Mouse (Mus musculus) ES-Bruce4 (cell line): ENCODE data around the gene Tent4b. TPM values are rescaled to one million over a fixed set of nuclear protein-coding genes. Genes with fewer than 3 reads are reported as not detected.
"Not testable (repeated sequence)": the region's sequence is repeated elsewhere in the genome, so short reads cannot be mapped to it uniquely, and the experiment has no call there.

ENCODE experiments used
- H3K27ac ChIP-seq: 2 replicates; pipeline ENCODE4 v1.5.1; 2012; ENCODE audit warnings: low read length, inconsistent platforms; ENCODE audit not compliant: insufficient read depth
- H3K27me3 ChIP-seq: 2 replicates; pipeline ENCODE4 v1.6.1; 2012; ENCODE audit warnings: mild to moderate bottlenecking, low read length, inconsistent platforms; ENCODE audit not compliant: control insufficient read depth, poor library complexity, insufficient read depth, severe bottlenecking
- H3K36me3 ChIP-seq: 2 replicates; pipeline ENCODE4 v1.6.1; 2012; ENCODE audit warnings: inconsistent platforms, mild to moderate bottlenecking, low read length, moderate library complexity; ENCODE audit not compliant: control insufficient read depth, poor library complexity, insufficient read depth, severe bottlenecking
- H3K4me1 ChIP-seq: one replicate; pipeline ENCODE4 v1.8.1; 2011; ENCODE audit warnings: low read length; ENCODE audit not compliant: control insufficient read depth, insufficient read depth
- H3K4me3 ChIP-seq: 2 replicates; pipeline ENCODE4 v1.5.1; 2011; ENCODE audit warnings: low read depth, mild to moderate bottlenecking, low read length
- H3K9ac ChIP-seq: 2 replicates; pipeline ENCODE4 v1.6.1; 2012; ENCODE audit warnings: low read depth, mild to moderate bottlenecking, inconsistent platforms; ENCODE audit not compliant: poor library complexity, severe bottlenecking
- H3K9me3 ChIP-seq: replicated peaks from 2 replicates; pipeline ENCODE4 v1.6.1; 2012; ENCODE audit warnings: mild to moderate bottlenecking, low read length, inconsistent platforms; ENCODE audit not compliant: control insufficient read depth, poor library complexity, insufficient read depth, severe bottlenecking
- CTCF ChIP-seq: IDR thresholded peaks from one replicate; pipeline ENCODE4 v1.8.1; 2011; ENCODE audit warnings: low read depth, low read length
- EP300 ChIP-seq: IDR thresholded peaks from 2 replicates; pipeline ENCODE4 v1.6.1; 2011; ENCODE audit warnings: low read depth, low read length; ENCODE audit not compliant: insufficient read depth
- POLR2A ChIP-seq: IDR thresholded peaks from one replicate; pipeline ENCODE4 v1.8.1; 2011; ENCODE audit warnings: low read length; ENCODE audit not compliant: insufficient read depth
- polyA plus RNA-seq: library from polyadenylated mRNA; stranded (reverse); fragments of >200 nt; gene quantifications from 2 replicates; pipeline ENCODE4 v1.2.4, GENCODE M21; 2011; ENCODE audit warnings: low read depth; ENCODE audit not compliant: missing spikeins, insufficient read depth, insufficient read length

Tent4b gene
- polyA plus RNA-seq, 1 experiment = 45.2 TPM

DNA sequence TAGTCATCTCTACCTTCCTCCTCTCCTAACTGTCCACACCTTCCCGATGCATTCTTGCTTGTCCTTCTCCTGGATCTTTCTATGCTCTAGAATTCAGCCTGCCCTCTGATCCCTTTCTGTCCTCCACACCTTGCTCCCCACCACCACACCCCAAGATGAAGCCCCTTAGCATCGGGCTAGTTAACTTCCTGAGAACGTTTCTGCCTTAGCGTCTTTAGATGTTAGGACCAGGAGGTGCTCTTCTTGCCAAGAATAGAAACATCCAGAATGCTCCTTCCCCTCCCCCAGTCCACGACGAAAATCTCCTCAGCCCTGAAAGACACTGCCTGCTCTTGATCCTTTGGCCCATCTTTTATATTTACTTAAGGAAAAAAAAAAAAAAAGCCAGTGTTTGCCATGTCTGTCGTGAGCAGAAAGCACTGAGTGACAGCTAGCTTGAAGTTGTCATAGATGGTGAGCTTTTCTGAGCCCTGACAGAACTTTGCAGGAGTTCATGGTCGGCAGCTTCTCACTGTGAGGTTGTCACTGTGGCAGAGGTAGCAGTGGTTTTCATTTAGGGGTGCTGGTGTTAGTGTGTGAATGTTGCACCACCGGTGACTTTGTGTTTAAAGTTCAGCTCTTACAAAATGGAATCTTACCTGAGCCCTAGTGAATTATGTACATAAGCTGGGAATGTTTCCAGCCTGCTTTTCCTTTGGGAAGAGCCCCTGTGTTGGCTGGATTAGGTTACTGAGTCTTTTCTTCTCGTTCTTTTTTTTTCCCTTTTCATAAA lies 1.9 kb downstream of the Tent4b start:
- no peak for TF ChIP-seq POLR2A
- Histone ChIP-seq H3K9ac (peak overlapping the region; percentile 98), H3K36me3 (peaks cover 14% of the 10 kb centered on the region), H3K27me3 (no peaks in the 10 kb centered on the region), H3K4me3 (peak overlapping the region; percentile 82), H3K4me1 (no peaks in the 10 kb centered on the region), H3K27ac (no peak overlapping the region), H3K9me3 (no peaks in the 10 kb centered on the region)

DNA sequence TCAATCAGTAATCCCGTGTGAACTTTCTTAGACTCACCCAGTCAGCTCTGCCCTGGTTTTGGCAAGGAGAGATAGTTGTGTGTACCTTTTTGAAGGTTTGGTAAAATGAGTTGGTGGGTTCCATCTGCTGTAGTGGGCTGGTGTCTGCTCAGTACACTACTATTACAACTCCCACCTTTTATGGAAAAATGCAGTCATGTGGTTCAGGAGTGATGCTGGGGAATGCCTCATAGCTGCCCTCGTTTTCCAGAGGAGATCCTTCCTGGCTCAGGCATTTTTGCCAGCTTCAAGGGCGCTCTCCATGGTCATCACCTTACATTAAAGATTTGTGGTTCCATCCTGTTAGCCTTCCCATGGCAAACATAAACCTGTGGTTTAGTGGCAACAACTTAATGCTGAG lies 2.6 kb downstream of the Tent4b start:
- TF ChIP-seq POLR2A = no peak
- TF ChIP-seq CTCF = no peak
- no peak for TF ChIP-seq EP300
- no peak overlapping the region for H3K9ac ChIP-seq

DNA sequence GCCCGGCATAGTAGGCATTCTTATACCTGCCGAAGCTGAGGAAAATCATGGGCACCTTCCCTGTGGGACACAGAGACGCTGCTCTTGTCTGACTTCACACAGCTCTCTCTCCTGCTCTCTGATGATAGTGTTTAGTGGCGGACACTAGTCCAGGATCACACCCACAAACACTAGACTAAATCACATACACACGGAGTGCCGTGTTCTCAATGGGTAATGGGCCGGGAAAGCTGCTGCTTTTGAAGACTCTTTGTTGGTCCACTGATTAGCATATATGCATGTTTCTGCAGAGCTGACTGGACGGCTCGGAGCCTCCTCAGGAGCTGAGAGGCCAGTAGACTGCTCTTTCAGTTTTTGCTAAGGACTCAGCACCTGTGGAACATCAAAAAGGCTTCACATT lies 7.0 kb downstream of the Tent4b start:
- no peak overlapping the region for H3K27ac ChIP-seq
- H3K9me3 ChIP-seq = no peaks in the 10 kb centered on the region
- no peak overlapping the region for H3K9ac ChIP-seq
- H3K36me3 ChIP-seq = peaks cover 26% of the 10 kb centered on the region
- no peak for TF ChIP-seq CTCF
- TF ChIP-seq EP300 = no peak
- TF ChIP-seq POLR2A = no peak
- H3K4me3 ChIP-seq = no peak overlapping the region
- no peaks in the 10 kb centered on the region for H3K27me3 ChIP-seq
- H3K4me1 ChIP-seq = no peaks in the 10 kb centered on the region

More for the DNA sequence above, 2.6 kb downstream of the Tent4b start:
- Histone ChIP-seq H3K27me3 (no peaks in the 10 kb centered on the region), H3K36me3 (peaks cover 20% of the 10 kb centered on the region), H3K27ac (no peak overlapping the region), H3K4me3 (no peak overlapping the region), H3K4me1 (no peaks in the 10 kb centered on the region), H3K9me3 (no peaks in the 10 kb centered on the region)

DNA sequence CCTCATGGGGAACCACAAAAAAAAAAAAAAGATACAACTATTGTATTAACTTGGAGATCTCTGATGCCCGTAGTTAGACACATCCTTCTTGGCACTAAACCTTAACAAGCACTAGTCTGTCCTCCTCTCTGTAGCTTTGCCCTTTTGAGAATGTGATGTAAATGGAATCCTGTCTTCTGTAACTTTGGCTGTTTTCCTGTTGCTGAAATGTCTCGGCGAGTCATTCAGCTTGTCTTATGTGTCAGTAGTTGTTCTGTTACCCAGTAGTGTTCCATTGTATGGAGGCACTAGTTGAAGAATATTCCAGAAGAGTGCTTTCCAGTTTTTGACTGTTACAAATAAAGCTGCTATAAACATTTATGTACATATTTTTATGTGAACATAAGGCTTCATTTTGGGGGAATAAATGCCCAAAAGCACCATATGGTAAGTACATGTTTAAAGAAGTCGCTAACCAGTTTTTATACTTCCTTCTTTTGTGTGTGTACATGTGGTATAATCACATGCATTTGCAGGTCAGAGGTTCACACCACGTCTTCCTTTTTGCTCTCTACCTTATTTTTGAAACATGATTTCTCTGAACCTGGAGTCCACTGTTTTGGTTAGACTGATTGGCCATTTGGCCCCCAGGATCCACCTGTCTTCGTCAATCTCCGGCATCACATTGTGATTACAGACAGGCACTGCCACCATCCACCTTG lies 8.3 kb downstream of the Tent4b start:
- Histone ChIP-seq H3K9me3 (no peaks in the 10 kb centered on the region), H3K4me1 (no peaks in the 10 kb centered on the region), H3K36me3 (peaks cover 21% of the 10 kb centered on the region), H3K27ac (no peak overlapping the region), H3K9ac (no peak overlapping the region), H3K27me3 (no peaks in the 10 kb centered on the region), H3K4me3 (no peak overlapping the region)
- TF ChIP-seq EP300 = no peak
- no peak for TF ChIP-seq CTCF
- TF ChIP-seq POLR2A = no peak

DNA sequence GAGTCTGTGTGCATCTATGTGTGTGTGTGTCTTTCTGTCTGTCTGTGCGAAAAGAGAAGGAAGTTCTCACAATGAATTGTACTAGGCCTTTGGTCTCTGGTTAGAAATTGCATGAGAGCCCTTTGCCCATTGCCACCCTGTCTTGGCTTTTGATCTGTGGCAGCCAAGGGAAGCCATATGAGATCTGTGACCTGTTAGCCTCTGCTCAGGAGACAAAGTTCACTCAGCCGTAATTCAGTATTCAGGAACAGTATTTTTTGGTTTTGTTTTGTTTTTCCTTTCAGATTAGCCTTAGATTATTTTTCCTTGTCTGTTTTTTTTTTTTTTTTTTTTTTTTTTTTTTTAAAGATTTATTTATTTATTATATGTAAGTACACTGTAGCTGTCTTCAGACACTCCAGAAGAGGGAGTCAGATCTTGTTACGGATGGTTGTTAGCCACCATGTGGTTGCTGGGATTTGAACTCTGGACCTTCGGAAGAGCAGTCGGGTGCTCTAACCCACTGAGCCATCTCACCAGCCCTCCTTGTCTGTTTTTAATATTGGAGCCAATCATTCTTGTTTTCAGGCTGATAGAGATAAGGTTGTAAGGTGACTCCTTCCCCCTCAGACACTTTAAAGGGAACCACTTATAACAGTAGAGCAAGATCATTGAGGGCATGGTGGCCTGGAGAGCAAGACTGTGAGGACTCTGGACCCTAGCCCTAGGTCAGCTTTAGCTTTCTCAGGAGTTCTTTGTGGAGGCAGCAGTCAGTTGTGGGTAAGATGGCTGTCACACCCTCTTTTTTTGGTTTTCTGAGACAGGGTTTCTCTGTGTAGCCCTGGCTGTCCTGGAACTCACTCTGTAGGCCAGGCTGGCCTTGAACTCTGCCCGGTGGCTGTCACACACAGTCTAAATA lies 11.2 kb downstream of the Tent4b start:
- H3K9me3 ChIP-seq, H3K4me1 ChIP-seq, H3K27me3 ChIP-seq, H3K9ac ChIP-seq, H3K27ac ChIP-seq, H3K4me3 ChIP-seq: not testable (repeated sequence)
- H3K36me3 ChIP-seq = peaks cover 15% of the 10 kb centered on the region

DNA sequence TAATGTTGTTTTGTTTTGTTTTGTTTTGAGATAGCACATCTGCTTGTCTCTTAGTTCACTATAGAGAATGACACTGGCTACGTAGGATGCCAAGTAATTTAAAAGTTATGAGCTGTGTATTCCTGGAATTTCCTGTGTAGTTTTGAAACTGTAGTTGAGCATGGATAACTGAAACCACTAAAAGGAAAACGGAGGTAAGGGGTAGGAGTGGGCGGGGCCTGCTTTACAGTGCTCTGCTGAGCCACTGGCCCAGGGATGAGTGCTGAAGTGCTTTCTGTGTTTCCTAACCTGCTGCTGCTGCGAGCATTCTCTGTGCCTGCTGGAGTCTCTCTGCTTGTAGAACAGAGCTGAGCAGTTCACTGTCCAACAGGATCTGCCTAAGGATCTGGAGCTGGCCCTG lies 22.3 kb downstream of the Tent4b start:
- no peak overlapping the region for H3K9ac ChIP-seq
- H3K4me3 ChIP-seq = no peak overlapping the region
- no peaks in the 10 kb centered on the region for H3K27me3 ChIP-seq
- TF ChIP-seq POLR2A = no peak
- TF ChIP-seq CTCF = no peak
- TF ChIP-seq EP300 = no peak
- no peak overlapping the region for H3K27ac ChIP-seq
- no peaks in the 10 kb centered on the region for H3K4me1 ChIP-seq
- H3K9me3 ChIP-seq = no peaks in the 10 kb centered on the region
- no peaks in the 10 kb centered on the region for H3K36me3 ChIP-seq
